Mouse (Mus musculus) olfactory bulb, adult 2 months (tissue): ENCODE measurements around the gene Col4a2.

Experiments used
- CTCF ChIP-seq: fragments of 200-500 bp; IDR thresholded peaks from 2 replicates; pipeline ENCODE4 v1.5.1; 2012; ENCODE audit warnings: low read depth, mild to moderate bottlenecking, low read length, moderate library complexity; ENCODE audit not compliant: insufficient read depth
- POLR2A ChIP-seq: fragments of 200-500 bp; IDR thresholded peaks from 2 replicates; pipeline ENCODE4 v1.6.1; 2012; ENCODE audit warnings: mild to moderate bottlenecking, low read depth, low read length, moderate library complexity; ENCODE audit not compliant: insufficient read depth

DNA sequence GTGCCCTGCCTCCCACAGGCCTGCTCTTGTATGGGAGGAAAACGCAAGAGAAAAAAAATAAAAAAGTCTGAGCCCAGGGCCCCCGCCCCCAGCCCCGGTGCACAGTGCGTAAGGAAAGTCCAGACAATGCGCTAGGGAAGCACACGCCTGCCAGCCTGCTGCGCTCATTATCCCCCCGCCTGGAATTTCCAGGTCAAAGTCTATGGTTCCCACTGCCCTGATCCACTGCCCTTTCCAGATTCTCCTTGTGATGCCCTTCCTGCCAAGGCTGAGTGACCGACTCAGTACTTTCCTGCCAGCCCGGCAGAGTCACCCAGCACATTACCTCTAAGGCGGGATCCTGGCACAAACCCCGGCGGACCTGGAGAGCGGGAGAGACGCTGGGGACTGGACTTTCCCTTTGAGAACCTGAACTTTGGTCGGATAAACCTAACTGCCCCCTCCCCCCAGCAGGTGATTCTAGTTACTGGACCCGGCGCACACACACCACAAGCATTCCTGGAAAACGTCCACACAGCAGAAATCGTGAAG lies 33.2 kb upstream of the Col4a2 start:
- TF ChIP-seq CTCF: no peak
- TF ChIP-seq POLR2A: no peak
